Mouse (Mus musculus): ENCODE measurements around the gene Olfr1129.
A peak's percentile ranks its signal among the peaks of the same experiment; 100 is the strongest.
"Not testable (repeated sequence)": the region's sequence is repeated elsewhere in the genome, so short reads cannot be mapped to it uniquely, and the experiment has no call there.

Olfr1129 gene

DNA sequence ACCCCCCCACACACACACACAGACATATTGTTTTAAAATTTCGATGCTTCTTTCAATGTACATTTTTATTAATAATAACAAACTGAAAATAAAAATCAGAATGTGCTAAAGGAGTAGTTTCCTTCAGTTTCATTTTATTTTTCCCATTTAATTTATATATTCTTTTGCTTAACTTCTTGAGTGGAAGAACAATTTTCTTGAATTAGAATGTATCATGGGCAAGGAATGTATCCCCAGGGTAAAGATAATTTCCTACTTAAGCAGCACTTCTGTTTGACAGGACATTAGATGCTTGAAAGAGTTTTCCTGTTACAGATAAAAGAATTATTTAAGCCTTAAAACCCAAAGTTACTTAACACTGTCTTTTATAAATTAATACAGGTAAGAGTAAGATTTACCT is at the start of gene Olfr1129:
Gene Olfr1129, plus strand, starts transcription at position 301 of the 400 bp plus-strand sequence.
- DNase-seq (ENCODE audit: low spot score in 2 of 2), result not testable (repeated sequence)

DNA sequence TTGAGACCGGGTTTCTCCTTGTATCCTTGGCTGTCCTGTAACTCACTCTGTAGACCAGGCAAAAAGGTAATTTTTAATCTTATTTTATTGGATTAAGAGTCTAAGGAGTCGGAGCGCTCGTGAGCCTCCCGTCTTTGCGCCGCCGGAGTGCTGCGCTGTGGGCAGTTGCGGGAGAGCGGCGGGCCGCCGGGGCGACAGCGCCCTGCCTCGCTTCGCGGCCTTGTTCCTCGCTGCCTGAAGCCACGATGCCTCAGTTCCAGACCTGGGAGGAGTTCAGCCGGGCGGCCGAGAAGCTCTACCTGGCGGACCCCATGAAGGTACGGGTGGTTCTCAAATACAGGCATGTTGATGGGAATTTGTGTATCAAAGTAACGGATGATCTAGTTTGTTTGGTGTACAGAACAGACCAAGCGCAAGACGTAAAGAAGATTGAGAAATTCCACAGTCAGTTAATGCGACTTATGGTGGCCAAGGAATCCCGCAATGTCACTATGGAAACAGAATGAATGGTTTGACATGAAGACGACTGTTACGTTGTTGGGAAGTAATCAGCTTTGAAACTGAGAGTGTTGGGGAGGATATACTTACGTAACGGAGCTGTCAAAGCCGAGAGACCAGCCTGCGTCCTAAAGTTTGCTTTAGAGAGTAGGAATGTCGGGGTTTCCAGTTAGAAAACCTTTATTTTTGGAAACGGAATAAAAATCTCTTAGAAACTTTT is 47.6 kb upstream of the Olfr1129 start:
- peak; percentile 3 to 5 for DNase-seq (ENCODE audit: low spot score in 2 of 2)

- DNase-seq (ENCODE audit: low spot score in 2 of 2), result no peak
Measured at GRCm38 (mm10) chr2:87531496-87531895, 42.2 kb upstream of the Olfr1129 start, which contains the start of gene Olfr153. TSS of gene Olfr153 (plus strand) at chr2:87531796.

GRCm38 (mm10) chr2:87534826-87535225 is 38.9 kb upstream of the Olfr1129 start:
- DNase-seq (ENCODE audit: low spot score in 2 of 2), result no peak

- no peak for DNase-seq (ENCODE audit: low spot score in 2 of 2)
Measured at GRCm38 (mm10) chr2:87545442-87545841, 28.3 kb upstream of the Olfr1129 start, which contains the start of gene Olfr1128. TSS of gene Olfr1128 (minus strand) at chr2:87545542.

- DNase-seq (ENCODE audit: low spot score in 2 of 2), result not testable (repeated sequence)
Measured at GRCm38 (mm10) chr2:87605912-87606311, 32.2 kb downstream of the Olfr1129 start, which contains the start of gene Olfr1130. TSS of gene Olfr1130 (plus strand) at chr2:87606212.

GRCm38 (mm10) chr2:87626804-87627203 is 53.1 kb downstream of the Olfr1129 start, which contains the start of gene Olfr1131:
TSS of gene Olfr1131 (plus strand) at chr2:87627104.
- no peak for DNase-seq (ENCODE audit: low spot score in 2 of 2)

All from frontal cortex, postnatal 25 days (tissue).